Mouse (Mus musculus): ENCODE results near the gene Gm498.

The Gm498 gene

GRCm38 (mm10) chr7:143892361-143892760, 25.7 kb downstream of the Gm498 start:
- no peak for DNase-seq (ENCODE audit: low read depth)

GRCm38 (mm10) chr7:143900667-143901066, 34.0 kb downstream of the Gm498 start:
- DNase-seq (ENCODE audit: low read depth), result no peak

- DNase-seq (ENCODE audit: low read depth), result no peak
Measured at GRCm38 (mm10) chr7:143905176-143905575, 38.5 kb downstream of the Gm498 start.

GRCm38 (mm10) chr7:143905606-143906005, 39.0 kb downstream of the Gm498 start:
- no peak for DNase-seq (ENCODE audit: low read depth)

- no peak for DNase-seq (ENCODE audit: low read depth)
Measured at GRCm38 (mm10) chr7:143913611-143914010, 47.0 kb downstream of the Gm498 start.

- no peak for DNase-seq (ENCODE audit: low read depth)
Measured at GRCm38 (mm10) chr7:143919031-143919679, 52.5 kb downstream of the Gm498 start.

- DNase-seq (ENCODE audit: low read depth), result no peak
Measured at GRCm38 (mm10) chr7:143929899-143930298, 63.3 kb downstream of the Gm498 start.

- DNase-seq (ENCODE audit: low read depth), result no peak
Measured at GRCm38 (mm10) chr7:143938647-143939046, 72.0 kb downstream of the Gm498 start.

GRCm38 (mm10) chr7:143939476-143939875, 72.8 kb downstream of the Gm498 start:
- no peak for DNase-seq (ENCODE audit: low read depth)

GRCm38 (mm10) chr7:143942941-143943691, 76.5 kb downstream of the Gm498 start:
- DNase-seq (ENCODE audit: low read depth), result no peak

GRCm38 (mm10) chr7:143944421-143944980, 77.9 kb downstream of the Gm498 start:
- no peak for DNase-seq (ENCODE audit: low read depth)

Data from c-Kit-positive CD71-positive TER-119-negative erythroid progenitor cells, embryonic 14.5 days (primary cell).